8 mouse cellular contexts compared by ENCODE assay signal in the genomic region with DNA sequence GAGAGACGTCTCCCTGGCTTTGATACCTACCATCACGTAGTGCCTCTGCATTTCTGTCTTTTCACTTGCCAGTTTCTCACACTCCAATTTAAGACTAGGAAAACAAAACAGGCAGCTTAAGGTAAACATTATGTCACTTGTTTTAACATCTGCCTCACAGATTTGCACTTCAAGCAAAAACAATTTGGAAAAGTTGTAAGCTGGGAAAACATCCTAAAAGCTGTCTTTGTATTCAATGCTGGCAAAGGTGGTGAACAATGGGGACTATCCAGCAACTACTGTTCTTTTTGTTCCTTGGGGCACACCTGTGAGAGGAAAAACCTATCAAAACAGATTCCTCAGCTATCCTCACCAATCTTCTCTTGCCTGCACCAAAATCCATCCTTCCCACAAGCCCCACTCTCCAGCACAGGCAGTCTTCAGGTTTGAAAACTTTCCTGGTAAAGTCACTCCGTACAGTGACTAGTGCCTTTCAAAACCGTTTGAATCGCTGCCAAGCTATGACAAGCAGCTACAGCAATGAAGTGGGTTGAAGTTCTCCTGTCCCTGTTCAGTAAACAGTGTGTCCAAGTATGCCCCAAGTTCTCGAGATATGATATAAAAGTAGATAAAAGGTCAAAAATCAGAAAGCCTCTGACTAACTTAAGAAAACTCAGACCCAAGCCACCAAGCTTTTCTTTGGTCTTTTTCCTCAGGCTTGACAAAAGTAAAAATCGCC. TPM values are rescaled to one million over a fixed set of nuclear protein-coding genes. Genes with fewer than 3 reads are reported as not detected.
DNase-seq lines count a peak whose midpoint lies in the region; ATAC-seq and TF ChIP-seq lines count a peak whose summit lies in the region.

No protein-coding gene starts in this region.

- H3K36me3 ChIP-seq in hindbrain, embryonic 13.5 days = no peaks in the 10 kb centered on the region
- peaks cover 19% of the 10 kb centered on the region for H3K36me3 ChIP-seq in limb, embryonic 14.5 days (ENCODE audit: control insufficient read depth, insufficient read depth, low read length)
- H3K36me3 ChIP-seq in midbrain, postnatal 0 days (ENCODE audit: insufficient read depth, low read length) = no peaks in the 10 kb centered on the region

- no peak for TF ChIP-seq CTCF in embryonic fibroblast, embryonic 13.5 days (IDR thresholded peaks at IDR 0.05; ENCODE audit: borderline replicate concordance, insufficient read depth, low read length)
- TF ChIP-seq CTCF in midbrain, postnatal 0 days (IDR thresholded peaks at IDR 0.05) = no peak

- peaks cover 11% of the 10 kb centered on the region for H3K4me1 ChIP-seq in embryonic fibroblast, embryonic 13.5 days (ENCODE audit: control insufficient read depth, insufficient read depth, low read length)
- peaks cover 57% of the 10 kb centered on the region for H3K4me1 ChIP-seq in hindbrain, embryonic 13.5 days (replicated peaks)
- peaks cover 34% of the 10 kb centered on the region for H3K4me1 ChIP-seq in limb, embryonic 14.5 days (ENCODE audit: control insufficient read depth, insufficient read depth, low read length)
- peaks cover 11% of the 10 kb centered on the region; the same call in 1 of the 2 replicates for H3K4me1 ChIP-seq in midbrain, postnatal 0 days (ENCODE audit: insufficient read depth, low read length)

- WGBS in hindbrain, embryonic 13.5 days = 15% methylated on average over 7 of the region's 7 CpGs
- 16% methylated on average over 7 of the region's 7 CpGs for whole genome bisulfite sequencing in limb, embryonic 14.5 days
- WGBS in midbrain, postnatal 0 days = 7% methylated on average over 7 of the region's 7 CpGs

- peaks cover 4% of the 10 kb centered on the region for H3K27me3 ChIP-seq in hindbrain, embryonic 13.5 days
- H3K27me3 ChIP-seq in limb, embryonic 14.5 days (ENCODE audit: control insufficient read depth, insufficient read depth, low read length) = no peaks in the 10 kb centered on the region
- H3K27me3 ChIP-seq in midbrain, postnatal 0 days (ENCODE audit: insufficient read depth, low read length) = no peaks in the 10 kb centered on the region

- DNase-seq in embryo, embryonic 9.5 days (ENCODE audit: extremely low spot score) = peak; percentile 8
- DNase-seq in embryo, embryonic 11 days = no peak
- peak; percentile 76 for DNase-seq in NIH3T3 (ENCODE audit: low read depth)
- DNase-seq in limb, embryonic 14.5 days (ENCODE audit: low spot score) = peak; percentile 69
- DNase-seq in midbrain, postnatal 0 days (ENCODE audit: low spot score) = peak; percentile 56

- H3K27ac ChIP-seq in embryonic fibroblast, embryonic 13.5 days (ENCODE audit: insufficient read depth, low read length) = 0 out of 2 replicates have a peak overlapping the region, but pooled peaks have one; percentile 23
- H3K27ac ChIP-seq in hindbrain, embryonic 13.5 days = peak overlapping the region; percentile 97
- no peak overlapping the region for H3K27ac ChIP-seq in limb, embryonic 14.5 days (replicated peaks; ENCODE audit: low read depth, low read length)
- no peak overlapping the region for H3K27ac ChIP-seq in midbrain, postnatal 0 days (ENCODE audit: low read depth, low read length)

- H3K4me2 ChIP-seq in hindbrain, embryonic 13.5 days = peak overlapping the region; percentile 71
- H3K4me2 ChIP-seq in limb, embryonic 14.5 days (replicated peaks; ENCODE audit: low read depth, low read length, severe bottlenecking) = peak overlapping the region; percentile 64
- H3K4me2 ChIP-seq in midbrain, postnatal 0 days (ENCODE audit: low read depth, low read length, poor library complexity, severe bottlenecking) = peak overlapping the region; percentile 73

- no peak for ATAC-seq in hindbrain, embryonic 13.5 days (ENCODE audit: low FRiP score)
- no peak for ATAC-seq in limb, embryonic 14.5 days (ENCODE audit: low FRiP score, low read depth)
- ATAC-seq in midbrain, postnatal 0 days (ENCODE audit: low FRiP score) = no peak
- no peak for ATAC-seq in monocyte, adult 5-6 weeks (replicated peaks; ENCODE audit: insufficient number of reproducible peaks, low FRiP score, low TSS enrichment, poor library complexity, severe bottlenecking)

- peak overlapping the region; percentile 92 for H3K4me3 ChIP-seq in embryonic fibroblast, embryonic 13.5 days (ENCODE audit: insufficient read depth, low read length)
- H3K4me3 ChIP-seq in hindbrain, embryonic 13.5 days = peak overlapping the region; percentile 87
- H3K4me3 ChIP-seq in limb, embryonic 14.5 days (replicated peaks; ENCODE audit: low read length) = peak overlapping the region; percentile 84
- H3K4me3 ChIP-seq in midbrain, postnatal 0 days (ENCODE audit: low read depth, low read length) = peak overlapping the region; percentile 83

- H3K9me3 ChIP-seq in hindbrain, embryonic 13.5 days = no peaks in the 10 kb centered on the region
- H3K9me3 ChIP-seq in limb, embryonic 14.5 days (ENCODE audit: control insufficient read depth, low read length) = no peaks in the 10 kb centered on the region
- H3K9me3 ChIP-seq in midbrain, postnatal 0 days (ENCODE audit: low read length) = no peaks in the 10 kb centered on the region

- peak overlapping the region; percentile 94 for H3K9ac ChIP-seq in hindbrain, embryonic 13.5 days
- H3K9ac ChIP-seq in limb, embryonic 14.5 days (ENCODE audit: low read depth, low read length, severe bottlenecking) = peak overlapping the region; percentile 87
- peak overlapping the region; percentile 48 for H3K9ac ChIP-seq in midbrain, postnatal 0 days (replicated peaks; ENCODE audit: low read length, poor library complexity, severe bottlenecking)

- TF ChIP-seq POLR2A in embryonic fibroblast, embryonic 13.5 days (IDR thresholded peaks at IDR 0.05; ENCODE audit: low read depth, low read length) = no peak
- no peak for TF ChIP-seq POLR2A in limb, embryonic 14.5 days (IDR thresholded peaks at IDR 0.05; ENCODE audit: borderline replicate concordance, extremely low read depth, insufficient read depth, insufficient read length)

RNA-seq across cellular contexts. Expression of gene Tle1, which starts 2.7 kb away (rescaled TPM):
- polyA plus RNA-seq in embryonic fibroblast, embryonic 13.5 days (2011; ENCODE audit: insufficient read length, low read depth, missing spikeins) = 34.3 and 41.2 TPM in 2 replicates
- 42.9 and 45.1 TPM in 2 replicates for polyA plus RNA-seq in hindbrain, embryonic 13.5 days (2015; fragmentation: Nextera tagmentation; extraction: Ambion mirVana)
- 62.9 and 83.9 TPM in 2 replicates for polyA plus RNA-seq in limb, embryonic 14.5 days (2012; rRNA removed)
- polyA plus RNA-seq in limb, embryonic 14.5 days (2014; fragmentation: Nextera tagmentation; extraction: Ambion mirVana) = 33.3 and 41.1 TPM in 2 replicates
- 77.9 and 91.6 TPM in 2 replicates for total RNA-seq in midbrain, postnatal 0 days (2014; rRNA removed)
- 20.5 and 23.0 TPM in 2 replicates for polyA plus RNA-seq in midbrain, postnatal 0 days (2015; fragmentation: Nextera tagmentation; extraction: Ambion mirVana)
- total RNA-seq in monocyte, adult 5-6 weeks (2017) = 36.6 to 57.2 TPM (median 45.3 TPM) in 3 replicates

Comparison
In these comparisons a context has a peak if more than half of its experiments do, and no peak if none do; other contexts are left out.
1. H3K27ac ChIP-seq: peak in embryonic fibroblast, embryonic 13.5 days (single experiment) and hindbrain, embryonic 13.5 days (single experiment); none in limb, embryonic 14.5 days (single experiment) and midbrain, postnatal 0 days (single experiment).
2. Peak in every context shown above with its lines, with median percentiles within 50 percentile points of each other: H3K4me3 ChIP-seq, H3K4me2 ChIP-seq and H3K9ac ChIP-seq.